Mouse (Mus musculus) embryonic facial prominence, embryonic 10.5 days (tissue): ENCODE data around the gene Gm10226. TPM values are rescaled to one million over a fixed set of nuclear protein-coding genes. Genes with fewer than 3 reads are reported as not detected.
"Not testable (repeated sequence)": the region's sequence is repeated elsewhere in the genome, so short reads cannot be mapped to it uniquely, and the experiment has no call there.

Experiments used
- DNase-seq: peaks from one replicate; pipeline ENCODE4 v3.0.0-alpha.2; 2017; ENCODE audit warnings: low spot score
- H3K27ac ChIP-seq: fragments of 300-500 bp; sonication (generic); replicated peaks from 2 replicates; pipeline ENCODE4 v1.5.1; 2016; ENCODE audit warnings: mild to moderate bottlenecking
- H3K27me3 ChIP-seq: fragments of 300-500 bp; sonication (generic); replicated peaks from 2 replicates; pipeline ENCODE4 v1.6.1; 2016; ENCODE audit warnings: low read depth, mild to moderate bottlenecking; ENCODE audit not compliant: poor library complexity, severe bottlenecking
- H3K36me3 ChIP-seq: fragments of 300-500 bp; sonication (generic); replicated peaks from 2 replicates; pipeline ENCODE4 v1.6.1; 2016; ENCODE audit warnings: mild to moderate bottlenecking, moderate library complexity
- H3K4me1 ChIP-seq: fragments of 300-500 bp; sonication (generic); 2 replicates; pipeline ENCODE4 v1.6.1; 2016
- H3K4me3 ChIP-seq: fragments of 300-500 bp; sonication (generic); 2 replicates; pipeline ENCODE4 v1.5.1; 2016; ENCODE audit warnings: mild to moderate bottlenecking, moderate library complexity
- H3K9me3 ChIP-seq: fragments of 300-500 bp; sonication (generic); 2 replicates; pipeline ENCODE4 v1.6.1; 2016; ENCODE audit warnings: mild to moderate bottlenecking
- WGBS: fragments of 180-500 bp; shearing (Covaris S2); methylation state at CpG from one replicate; pipeline ENCODE4 v1.1.7; 2016; 5-methylcytosine and 5-hydroxymethylcytosine counted together
- polyA plus RNA-seq: library from polyadenylated mRNA; unstranded; fragments of >200 nt; fragmentation: Nextera tagmentation; extraction: Ambion mirVana; gene quantifications from 2 replicates; pipeline ENCODE4 v1.2.1, GENCODE M21; 2016

Gm10226 gene
- polyA plus RNA-seq = 5.7 and 9.0 TPM in 2 replicates

DNA sequence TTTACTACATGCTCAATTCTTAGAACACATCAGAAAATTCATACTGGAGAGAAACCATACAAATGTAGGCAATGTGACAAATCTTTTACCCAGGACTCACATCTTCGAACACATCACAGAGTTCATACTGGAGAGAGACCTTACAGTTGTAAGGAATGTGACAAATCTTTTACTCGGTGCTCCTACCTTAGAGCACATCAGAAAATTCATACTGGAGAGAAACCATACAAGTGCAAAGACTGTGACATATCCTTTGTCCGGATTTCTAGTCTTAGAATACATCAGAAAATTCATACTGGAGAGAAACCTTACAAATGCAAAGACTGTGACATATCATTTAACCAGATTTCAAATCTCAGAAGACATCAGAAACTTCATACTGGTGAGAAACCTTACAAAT is at the start of gene Gm10226:
Gene Gm10226, plus strand, starts transcription at position 301 of the 400 bp plus-strand sequence.
- Histone ChIP-seq H3K9me3 (no peaks in the 10 kb centered on the region), H3K36me3 (peaks cover 42% of the 10 kb centered on the region), H3K4me1 (no peaks in the 10 kb centered on the region), H3K27me3 (no peaks in the 10 kb centered on the region), H3K4me3 (no peak within 1 kb of the TSS), H3K27ac (no peak within 1 kb of the TSS)
- WGBS = 89% methylated on average over 3 of the region's 3 CpGs
- DNase-seq = no peak

- 79% methylated on average over 3 of the region's 3 CpGs for WGBS
- H3K27me3 ChIP-seq = no peaks in the 10 kb centered on the region
- H3K4me3 ChIP-seq = no peak overlapping the region
- DNase-seq = no peak
- no peaks in the 10 kb centered on the region for H3K36me3 ChIP-seq
- H3K27ac ChIP-seq = no peak overlapping the region
- peaks cover 3% of the 10 kb centered on the region; the same call in 1 of the 2 replicates for H3K9me3 ChIP-seq
- peaks cover 4% of the 10 kb centered on the region; the same call in 1 of the 2 replicates for H3K4me1 ChIP-seq
These were observed 42.9 kb upstream of the Gm10226 start for GRCm38 (mm10) chr17:21648791-21649190.

GRCm38 (mm10) chr17:21649936-21650335 is 41.7 kb upstream of the Gm10226 start:
- no peaks in the 10 kb centered on the region for H3K36me3 ChIP-seq
- peaks cover 3% of the 10 kb centered on the region; the same call in 1 of the 2 replicates for H3K9me3 ChIP-seq
- H3K27me3 ChIP-seq = no peaks in the 10 kb centered on the region
- 31% methylated on average over 2 of the region's 2 CpGs for WGBS
- peak overlapping the region; percentile 71 for H3K27ac ChIP-seq
- peaks cover 4% of the 10 kb centered on the region; the same call in 1 of the 2 replicates for H3K4me1 ChIP-seq
- peak overlapping the region; percentile 58 for H3K4me3 ChIP-seq
- DNase-seq = no peak

DNA sequence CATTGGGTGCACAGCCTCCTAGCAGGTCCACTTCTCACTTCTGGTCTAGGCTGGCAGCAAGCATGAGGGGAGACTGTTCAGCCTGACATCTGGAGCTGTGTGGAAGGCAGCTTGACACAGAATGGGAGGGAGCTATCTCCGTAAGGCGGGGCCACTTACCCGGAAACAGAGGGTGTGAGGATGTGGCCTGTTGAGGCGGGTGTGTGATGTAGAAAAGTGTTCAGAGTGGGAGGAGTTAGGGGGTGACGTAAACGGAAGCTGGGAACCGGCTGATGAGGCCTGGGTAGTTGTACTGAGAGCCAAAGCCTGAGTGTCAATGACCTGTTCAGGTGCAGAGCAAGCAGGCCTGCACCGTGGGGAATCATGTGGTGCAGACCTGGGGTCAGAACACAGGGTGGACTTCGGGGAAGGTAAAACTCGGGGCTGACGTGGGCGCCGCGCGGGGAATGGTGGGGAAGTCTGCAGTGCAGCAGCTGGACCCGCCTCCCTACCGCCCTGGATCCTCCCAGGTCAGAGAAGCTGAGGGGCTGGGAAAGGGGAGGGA is 41.2 kb upstream of the Gm10226 start, which contains the start of gene Zfp983:
Gene Zfp983, plus strand, starts transcription at position 261 of the 544 bp plus-strand sequence.
- peak within 1 kb of the TSS; percentile 58 for H3K4me3 ChIP-seq
- H3K27me3 ChIP-seq, H3K9me3 ChIP-seq, H3K4me1 ChIP-seq, H3K36me3 ChIP-seq: not testable (repeated sequence)
- DNase-seq = peak; percentile 83
- WGBS = under 1% methylated on average over 17 of the region's 17 CpGs
- peak within 1 kb of the TSS; percentile 71 for H3K27ac ChIP-seq

- 21% methylated on average over 1 of the region's 1 CpGs for WGBS
- not testable (repeated sequence) for H3K27me3 ChIP-seq, H3K9me3 ChIP-seq, DNase-seq, H3K27ac ChIP-seq, H3K36me3 ChIP-seq, H3K4me1 ChIP-seq, H3K4me3 ChIP-seq
These were observed 12.8 kb upstream of the Gm10226 start for GRCm38 (mm10) chr17:21678826-21679225.

GRCm38 (mm10) chr17:21679273-21680018 is 12.2 kb upstream of the Gm10226 start:
- H3K4me3 ChIP-seq = peak overlapping the region; percentile 57
- peaks cover under 1% of the 10 kb centered on the region for H3K36me3 ChIP-seq
- no peaks in the 10 kb centered on the region for H3K9me3 ChIP-seq
- 4% methylated on average over 9 of the region's 9 CpGs for WGBS
- no peaks in the 10 kb centered on the region for H3K27me3 ChIP-seq
- H3K4me1 ChIP-seq = no peaks in the 10 kb centered on the region
- DNase-seq = peak; percentile 80
- peak overlapping the region; percentile 71 for H3K27ac ChIP-seq

- not testable (repeated sequence) for DNase-seq, H3K27me3 ChIP-seq, H3K4me1 ChIP-seq, H3K9me3 ChIP-seq, H3K36me3 ChIP-seq
- Histone ChIP-seq H3K4me3 (peak overlapping the region; percentile 57), H3K27ac (peak overlapping the region; percentile 71)
- 1% methylated on average over 10 of the region's 10 CpGs for WGBS
These were observed 11.7 kb upstream of the Gm10226 start for GRCm38 (mm10) chr17:21680019-21680376.

- Histone ChIP-seq H3K27ac (no peak overlapping the region), H3K4me1 (no peaks in the 10 kb centered on the region), H3K36me3 (peaks cover 42% of the 10 kb centered on the region), H3K4me3 (no peak overlapping the region), H3K27me3 (no peaks in the 10 kb centered on the region), H3K9me3 (no peaks in the 10 kb centered on the region)
- WGBS = 77% methylated on average over 3 of the region's 3 CpGs
- no peak for DNase-seq
These were observed 1.7 kb downstream of the Gm10226 start for GRCm38 (mm10) chr17:21693342-21693741.

DNA sequence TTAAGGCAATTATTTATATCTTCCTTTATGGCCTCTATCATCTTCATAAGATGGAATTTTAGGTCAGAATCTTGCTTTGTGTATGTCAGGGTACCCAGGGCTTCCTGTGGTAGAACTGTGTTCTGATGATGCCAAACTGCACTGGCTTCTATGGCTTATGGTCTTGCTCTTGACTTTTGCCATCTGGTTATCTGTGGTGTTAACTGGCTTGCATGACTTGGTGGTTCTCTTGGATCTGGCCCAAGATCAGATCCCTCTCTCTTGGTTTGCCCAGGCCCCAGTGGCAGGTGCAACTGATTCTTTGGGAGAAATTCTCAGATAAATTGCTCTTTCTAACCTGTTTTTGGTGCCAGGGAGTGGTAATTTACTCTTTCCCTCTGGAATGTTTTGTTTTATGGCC is 4.4 kb downstream of the Gm10226 start:
- no peaks in the 10 kb centered on the region for H3K9me3 ChIP-seq
- no peaks in the 10 kb centered on the region for H3K4me1 ChIP-seq
- H3K27ac ChIP-seq = no peak overlapping the region
- no peak for DNase-seq
- H3K27me3 ChIP-seq = no peaks in the 10 kb centered on the region
- peaks cover 17% of the 10 kb centered on the region for H3K36me3 ChIP-seq
- H3K4me3 ChIP-seq = no peak overlapping the region

DNA sequence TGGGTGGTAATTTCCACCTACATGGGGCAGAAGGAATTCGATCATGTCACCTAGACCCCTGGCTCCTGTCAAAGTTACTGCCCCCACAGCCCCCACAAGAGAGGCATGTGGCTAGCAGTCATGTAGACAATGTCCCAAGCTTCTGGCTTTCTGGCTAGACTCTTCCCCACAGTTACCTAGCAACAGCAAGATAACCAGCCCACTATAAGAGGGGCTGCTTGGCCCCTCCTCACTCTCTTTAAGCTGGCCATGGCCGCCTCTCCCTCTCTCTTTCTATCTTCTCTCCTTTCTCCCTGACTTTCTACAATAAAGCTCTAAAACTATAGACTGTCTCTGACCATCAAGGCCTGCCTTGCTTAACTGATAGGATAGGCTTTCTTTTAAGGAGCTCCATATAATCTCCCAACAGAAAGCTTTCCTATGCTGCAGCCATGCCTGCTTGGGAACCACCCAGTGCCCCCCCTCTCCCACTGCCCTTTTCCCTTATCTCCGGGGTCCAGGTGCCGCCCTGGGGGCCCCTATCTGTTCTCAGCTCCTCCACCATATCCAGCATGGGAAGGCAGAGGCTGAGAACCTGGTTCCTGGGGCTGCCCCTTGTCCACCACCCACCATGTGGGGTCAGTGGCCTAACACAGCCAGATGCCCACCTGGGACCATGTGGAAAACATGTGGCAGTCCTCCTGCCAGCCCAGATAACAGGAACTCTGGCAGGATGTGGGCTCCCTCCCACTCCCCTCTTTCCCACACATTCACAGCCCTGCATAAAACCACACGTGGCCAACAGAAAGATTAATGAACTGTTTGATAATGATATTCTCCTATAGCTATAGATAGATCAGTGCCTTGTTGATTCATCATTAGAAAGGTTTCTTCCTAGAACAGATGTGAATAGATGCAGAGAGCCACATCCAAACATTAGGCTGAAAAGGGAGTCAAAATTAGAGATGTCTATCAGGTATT is 10.9 kb downstream of the Gm10226 start:
- H3K4me3 ChIP-seq = no peak overlapping the region
- no peak for DNase-seq
- no peaks in the 10 kb centered on the region for H3K9me3 ChIP-seq
- no peaks in the 10 kb centered on the region for H3K27me3 ChIP-seq
- H3K36me3 ChIP-seq = no peaks in the 10 kb centered on the region
- no peak overlapping the region for H3K27ac ChIP-seq
- WGBS = 45% methylated on average over 5 of the region's 5 CpGs
- no peaks in the 10 kb centered on the region for H3K4me1 ChIP-seq

DNA sequence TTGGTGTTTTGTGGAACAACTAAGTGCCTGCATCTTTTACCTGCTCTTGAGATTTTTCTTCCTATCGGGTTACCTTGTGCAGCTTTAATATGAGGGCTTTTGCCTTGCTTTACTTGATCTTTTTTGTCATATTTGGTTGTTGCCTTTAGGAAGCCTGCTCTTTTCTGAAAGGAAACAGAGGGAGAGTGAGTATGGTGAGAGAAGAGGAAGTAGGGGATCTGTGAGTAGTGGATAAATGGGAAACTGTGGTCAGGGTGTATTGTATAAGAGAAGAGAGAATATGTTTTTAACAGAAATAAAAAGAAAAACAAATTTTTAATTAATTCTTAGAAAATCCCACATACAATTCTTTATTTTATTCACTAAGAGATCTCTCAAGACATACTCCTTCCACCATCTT is 11.8 kb downstream of the Gm10226 start:
- H3K4me3 ChIP-seq = no peak overlapping the region
- no peaks in the 10 kb centered on the region for H3K36me3 ChIP-seq
- H3K9me3 ChIP-seq = no peaks in the 10 kb centered on the region
- H3K27me3 ChIP-seq = no peaks in the 10 kb centered on the region
- no peak overlapping the region for H3K27ac ChIP-seq
- DNase-seq = no peak
- H3K4me1 ChIP-seq = peaks cover 2% of the 10 kb centered on the region
- WGBS = 82% methylated on average over 1 of the region's 1 CpGs

- Histone ChIP-seq H3K9me3 (no peaks in the 10 kb centered on the region), H3K27me3 (no peaks in the 10 kb centered on the region), H3K4me3 (peak within 1 kb of the TSS; percentile 74), H3K36me3 (peaks cover 27% of the 10 kb centered on the region), H3K27ac (peak within 1 kb of the TSS; percentile 95), H3K4me1 (peaks cover 12% of the 10 kb centered on the region)
- 3% methylated on average over 26 of the region's 26 CpGs for WGBS
- DNase-seq = peak; percentile 90
These were observed 15.8 kb downstream of the Gm10226 start, which contains the start of gene Zfp760 for GRCm38 (mm10) chr17:21707343-21707996. Zfp760 (plus strand) TSS chr17:21707741.
